Comparison of ENCODE assay signal across 9 mouse cellular contexts in genomic region chr2:170877515-170877914, GRCm38 (mm10).
DNase-seq lines count a peak whose midpoint lies in the region; ATAC-seq lines count a peak whose summit lies in the region.
"Had no signal": no experiment of that assay in that cellular context is flagged by ENCODE, and none has a peak within 500 bp of the region (broad histone marks: within the 10 kb centered on the region; RNA-seq: fewer than 3 reads in every experiment).

No protein-coding gene starts in this region.

- no peak overlapping the region for H3K9ac ChIP-seq in hindbrain, embryonic 15.5 days

- no peak overlapping the region for H3K4me3 ChIP-seq in hindbrain, embryonic 15.5 days
- H3K4me3 ChIP-seq: megakaryocyte, embryonic 14.5 days had no signal

- DNase-seq in WW6 (ENCODE audit: low read depth, low spot score) = peak; percentile 28
- DNase-seq in cerebellum, postnatal 10 days = peak; percentile 93 to 95
- peak; percentile 54 to 85 for DNase-seq in frontal cortex, postnatal 14 days (ENCODE audit: low spot score in 2 of 2)
- DNase-seq in layer of hippocampus, postnatal 25 days (ENCODE audit: extremely low spot score in 1 of 2, low spot score in 1 of 2) = peak; percentile 71 to 95
- DNase-seq in right cerebral cortex, postnatal 14 days = peak; percentile 83
- peak; percentile 63 to 85 for DNase-seq in urinary bladder, postnatal 4 days (ENCODE audit: low spot score in 2 of 2)

- no peak overlapping the region for H3K27ac ChIP-seq in hindbrain, embryonic 15.5 days (replicated peaks)

- peak; percentile 67 for ATAC-seq in hindbrain, embryonic 15.5 days (ENCODE audit: low FRiP score, low read depth)
- ATAC-seq in megakaryocyte, adult 5-6 weeks (ENCODE audit: poor library complexity, severe bottlenecking) = peak; percentile 68; the same call in 1 of the 2 replicates

- WGBS in hindbrain, embryonic 15.5 days = 0% methylated on average over 4 of the region's 4 CpGs

- no peaks in the 10 kb centered on the region for H3K9me3 ChIP-seq in hindbrain, embryonic 15.5 days
- H3K9me3 ChIP-seq: megakaryocyte, embryonic 14.5 days had no signal

- H3K4me2 ChIP-seq in hindbrain, embryonic 15.5 days = no peak overlapping the region

- no peaks in the 10 kb centered on the region for H3K27me3 ChIP-seq in hindbrain, embryonic 15.5 days
- H3K27me3 ChIP-seq: megakaryocyte, embryonic 14.5 days had no signal

- H3K36me3 ChIP-seq in hindbrain, embryonic 15.5 days = no peaks in the 10 kb centered on the region

- peaks cover 13% of the 10 kb centered on the region for H3K4me1 ChIP-seq in hindbrain, embryonic 15.5 days (replicated peaks)
- H3K4me1 ChIP-seq: megakaryocyte, embryonic 14.5 days had no signal

Comparison
In these comparisons a context has a peak if more than half of its experiments do, and no peak if none do; other contexts are left out.
1. DNase-seq: peak in every context shown above with its lines; median percentile 94 in cerebellum, postnatal 10 days; 83 in layer of hippocampus, postnatal 25 days; 83 in right cerebral cortex, postnatal 14 days; 74 in urinary bladder, postnatal 4 days; 70 in frontal cortex, postnatal 14 days; 28 in WW6.